Mouse (Mus musculus): ENCODE results near the gene Gm20388. TPM values are rescaled to one million over a fixed set of nuclear protein-coding genes. Genes with fewer than 3 reads are reported as not detected.

The Gm20388 gene
- polyA plus RNA-seq, 1 experiment from 2014 or later = 5.3 TPM

- ATAC-seq (replicated peaks; ENCODE audit: low FRiP score) = no peak
- no peaks in the 10 kb centered on the region for H3K36me3 ChIP-seq (ENCODE audit: control insufficient read depth, insufficient read depth, low read length)
- no peaks in the 10 kb centered on the region for H3K4me1 ChIP-seq (replicated peaks; ENCODE audit: control insufficient read depth, insufficient read depth, low read length)
- no peak overlapping the region for H3K27ac ChIP-seq (ENCODE audit: low read depth, low read length)
- H3K4me3 ChIP-seq (ENCODE audit: low read depth, low read length) = no peak overlapping the region
- WGBS = 73% methylated on average over 4 of the region's 4 CpGs
- no peak overlapping the region for H3K4me2 ChIP-seq
- H3K9me3 ChIP-seq (ENCODE audit: control insufficient read depth, low read length) = no peaks in the 10 kb centered on the region
- H3K27me3 ChIP-seq (replicated peaks; ENCODE audit: control insufficient read depth, insufficient read depth, low read length) = no peaks in the 10 kb centered on the region
- no peak overlapping the region for H3K9ac ChIP-seq (ENCODE audit: low read depth, low read length)
- DNase-seq (ENCODE audit: low spot score) = no peak
Measured at GRCm38 (mm10) chr8:124393927-124394326, 4483.3 kb downstream of the Gm20388 start.

- Histone ChIP-seq H3K4me3 (ENCODE audit: low read depth, low read length) (no peak overlapping the region), H3K9me3 (ENCODE audit: control insufficient read depth, low read length) (no peaks in the 10 kb centered on the region), H3K4me1 (replicated peaks; ENCODE audit: control insufficient read depth, insufficient read depth, low read length) (no peaks in the 10 kb centered on the region), H3K27ac (ENCODE audit: low read depth, low read length) (no peak overlapping the region), H3K27me3 (replicated peaks; ENCODE audit: control insufficient read depth, insufficient read depth, low read length) (no peaks in the 10 kb centered on the region), H3K4me2 (no peak overlapping the region), H3K36me3 (ENCODE audit: control insufficient read depth, insufficient read depth, low read length) (no peaks in the 10 kb centered on the region), H3K9ac (ENCODE audit: low read depth, low read length) (no peak overlapping the region)
- no peak for DNase-seq (ENCODE audit: low spot score)
- 83% methylated on average over 7 of the region's 7 CpGs for WGBS
- no peak for ATAC-seq (replicated peaks; ENCODE audit: low FRiP score)
Measured at GRCm38 (mm10) chr8:124394951-124395350, 4484.3 kb downstream of the Gm20388 start.

MicroRNAs encoded within 50 kb of the gene (microRNA counts, 519-probe panel; counts per million panel counts)
- microRNA mmu-miR-1967 = not detected

Small RNA genes lying within 50 kb of the gene (microRNA-seq; reads per million reads assigned to microRNA genes)
- gene Gm22715 (ENCODE audit: borderline number of aligned reads) (not detected), gene Gm24366 (ENCODE audit: borderline number of aligned reads) (not detected), gene Gm27530 (ENCODE audit: borderline number of aligned reads) (not detected), gene Mir1967 (ENCODE audit: borderline number of aligned reads) (not detected), gene Mir6396 (ENCODE audit: borderline number of aligned reads) (not detected), gene Mir7079 (ENCODE audit: borderline number of aligned reads) (1.1 reads per million), gene Mir7080 (ENCODE audit: borderline number of aligned reads) (1.1 reads per million), gene Mir7237 (ENCODE audit: borderline number of aligned reads) (1.1 reads per million), gene Mir7687 (ENCODE audit: borderline number of aligned reads) (1.1 reads per million)

Other genes starting within 250 kb of the Gm20388 start
- gene Wfdc1, start 244.5 kb upstream of the Gm20388 start, polyA plus RNA-seq (2014; fragmentation: Nextera tagmentation; extraction: Ambion mirVana) = 0.22 and 0.36 TPM in 2 replicates
- gene Atp2c2, start 210.8 kb upstream of the Gm20388 start, polyA plus RNA-seq (2014; fragmentation: Nextera tagmentation; extraction: Ambion mirVana) = 0.40 and 0.51 TPM in 2 replicates
- gene Tldc1, start 132.4 kb upstream of the Gm20388 start, polyA plus RNA-seq (2014; fragmentation: Nextera tagmentation; extraction: Ambion mirVana) = 9.5 and 10.3 TPM in 2 replicates
- gene Cotl1, start 70.3 kb upstream of the Gm20388 start, polyA plus RNA-seq (2014; fragmentation: Nextera tagmentation; extraction: Ambion mirVana) = 132 and 155 TPM in 2 replicates
- 9.1 TPM in 2 replicates for gene Klhl36, start 48.6 kb upstream of the Gm20388 start, polyA plus RNA-seq (2014; fragmentation: Nextera tagmentation; extraction: Ambion mirVana)
- 175 and 190 TPM in 2 replicates for gene Usp10, start 481 bp upstream of the Gm20388 start, polyA plus RNA-seq (2014; fragmentation: Nextera tagmentation; extraction: Ambion mirVana)
- 3.8 and 4.4 TPM in 2 replicates for gene Crispld2, start 81.6 kb downstream of the Gm20388 start, polyA plus RNA-seq (2014; fragmentation: Nextera tagmentation; extraction: Ambion mirVana)
- gene Zdhhc7, start 190.6 kb downstream of the Gm20388 start, polyA plus RNA-seq (2014; fragmentation: Nextera tagmentation; extraction: Ambion mirVana) = 27.4 and 30.1 TPM in 2 replicates
- gene 6430548M08Rik, start 203.3 kb downstream of the Gm20388 start, polyA plus RNA-seq (2014; fragmentation: Nextera tagmentation; extraction: Ambion mirVana) = 2.1 TPM in 2 replicates